Mouse (Mus musculus): ENCODE results near the gene Lifr. TPM values are rescaled to one million over a fixed set of nuclear protein-coding genes. Genes with fewer than 3 reads are reported as not detected.

The Lifr gene
- polyA plus RNA-seq, 1 experiment from 2014 or later: 20.4 TPM

DNA sequence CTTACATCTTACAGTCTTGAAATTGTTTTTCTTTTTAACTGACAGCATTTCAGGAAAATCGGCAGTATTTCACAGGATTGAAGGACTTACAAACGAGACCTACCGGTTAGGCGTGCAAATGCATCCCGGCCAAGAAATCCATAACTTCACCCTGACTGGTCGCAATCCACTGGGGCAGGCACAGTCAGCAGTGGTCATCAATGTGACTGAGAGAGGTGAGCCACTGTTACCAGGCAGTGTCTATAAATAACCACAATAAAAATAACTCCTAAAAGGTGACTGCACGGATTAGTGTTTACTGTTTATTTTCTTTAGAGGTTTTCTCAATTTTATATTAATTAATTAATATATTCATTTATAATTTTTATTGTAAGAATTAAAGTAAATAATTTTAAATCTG lies 82.9 kb downstream of the Lifr start:
- no peaks in the 10 kb centered on the region for H3K36me3 ChIP-seq (ENCODE audit: control insufficient read depth, insufficient read depth, low read length)
- no peaks in the 10 kb centered on the region for H3K4me1 ChIP-seq (ENCODE audit: control insufficient read depth, insufficient read depth, low read length)
- 74% methylated on average over 7 of the region's 7 CpGs for WGBS
- H3K4me3 ChIP-seq (replicated peaks; ENCODE audit: low read length): no peak overlapping the region
- no peak overlapping the region for H3K27ac ChIP-seq (ENCODE audit: low read length)
- H3K9ac ChIP-seq (ENCODE audit: low read length): no peak overlapping the region
- no peaks in the 10 kb centered on the region for H3K27me3 ChIP-seq (ENCODE audit: control insufficient read depth, insufficient read depth, low read length)
- no peak for ATAC-seq (ENCODE audit: insufficient read depth, low FRiP score)
- no peak overlapping the region for H3K4me2 ChIP-seq (ENCODE audit: low read depth, low read length)
- no peaks in the 10 kb centered on the region for H3K9me3 ChIP-seq (replicated peaks; ENCODE audit: control insufficient read depth, low read length)

DNA sequence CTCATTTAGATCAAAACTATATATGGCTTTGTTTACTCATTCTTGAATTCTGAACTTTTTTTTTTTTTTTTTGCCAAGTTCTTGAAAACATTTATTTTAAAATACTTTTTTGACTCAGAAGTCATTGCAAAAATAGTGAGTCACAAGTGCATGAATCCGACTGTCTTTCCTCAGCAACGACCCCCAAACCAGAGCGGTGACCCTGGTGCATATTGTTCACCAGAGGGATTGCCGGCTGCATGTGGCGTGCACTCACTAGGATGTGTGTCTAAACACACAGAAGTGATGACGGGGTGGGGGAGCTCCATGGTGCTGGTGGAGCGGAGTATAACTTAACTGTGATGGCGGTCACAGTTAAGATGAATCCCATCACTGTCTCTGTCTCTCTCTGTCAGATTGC lies 83.4 kb downstream of the Lifr start:
- Histone ChIP-seq H3K27me3 (ENCODE audit: control insufficient read depth, insufficient read depth, low read length) (no peaks in the 10 kb centered on the region), H3K9ac (ENCODE audit: low read length) (no peak overlapping the region), H3K4me3 (replicated peaks; ENCODE audit: low read length) (no peak overlapping the region), H3K9me3 (replicated peaks; ENCODE audit: control insufficient read depth, low read length) (no peaks in the 10 kb centered on the region), H3K27ac (ENCODE audit: low read length) (no peak overlapping the region), H3K4me2 (ENCODE audit: low read depth, low read length) (no peak overlapping the region), H3K4me1 (ENCODE audit: control insufficient read depth, insufficient read depth, low read length) (no peaks in the 10 kb centered on the region), H3K36me3 (ENCODE audit: control insufficient read depth, insufficient read depth, low read length) (peaks cover 3% of the 10 kb centered on the region; the same call in 1 of the 2 replicates)
- WGBS: 90% methylated on average over 8 of the region's 8 CpGs
- ATAC-seq (ENCODE audit: insufficient read depth, low FRiP score): no peak

DNA sequence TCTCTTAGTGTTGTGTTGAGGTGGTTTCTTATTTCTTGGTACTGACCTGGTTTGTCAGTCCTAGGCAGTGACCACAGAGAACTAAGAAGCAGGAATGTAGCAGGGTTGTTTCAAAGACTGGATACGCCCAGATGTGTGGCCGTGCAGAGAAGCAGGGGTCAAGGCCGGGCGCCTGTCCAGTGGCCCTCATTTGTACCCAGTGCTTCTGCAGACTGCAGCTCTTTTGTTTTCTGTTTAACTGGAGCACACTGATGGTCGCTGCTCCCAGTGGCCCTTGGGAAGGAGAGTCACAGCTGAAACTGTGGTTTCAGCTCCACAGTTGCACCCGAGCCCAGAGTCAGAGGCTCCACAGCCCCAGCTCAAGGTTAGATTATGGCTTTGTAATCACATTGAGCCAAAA lies 90.2 kb downstream of the Lifr start:
- H3K36me3 ChIP-seq (ENCODE audit: control insufficient read depth, insufficient read depth, low read length): peaks cover 10% of the 10 kb centered on the region; the same call in 1 of the 2 replicates
- no peak overlapping the region for H3K4me3 ChIP-seq (replicated peaks; ENCODE audit: low read length)
- no peaks in the 10 kb centered on the region for H3K27me3 ChIP-seq (ENCODE audit: control insufficient read depth, insufficient read depth, low read length)
- H3K9me3 ChIP-seq (replicated peaks; ENCODE audit: control insufficient read depth, low read length): no peaks in the 10 kb centered on the region
- H3K4me1 ChIP-seq (ENCODE audit: control insufficient read depth, insufficient read depth, low read length): no peaks in the 10 kb centered on the region
- WGBS: 77% methylated on average over 6 of the region's 6 CpGs
- no peak for ATAC-seq (ENCODE audit: insufficient read depth, low FRiP score)
- H3K4me2 ChIP-seq (ENCODE audit: low read depth, low read length): no peak overlapping the region
- no peak overlapping the region for H3K27ac ChIP-seq (ENCODE audit: low read length)
- no peak overlapping the region for H3K9ac ChIP-seq (ENCODE audit: low read length)

DNA sequence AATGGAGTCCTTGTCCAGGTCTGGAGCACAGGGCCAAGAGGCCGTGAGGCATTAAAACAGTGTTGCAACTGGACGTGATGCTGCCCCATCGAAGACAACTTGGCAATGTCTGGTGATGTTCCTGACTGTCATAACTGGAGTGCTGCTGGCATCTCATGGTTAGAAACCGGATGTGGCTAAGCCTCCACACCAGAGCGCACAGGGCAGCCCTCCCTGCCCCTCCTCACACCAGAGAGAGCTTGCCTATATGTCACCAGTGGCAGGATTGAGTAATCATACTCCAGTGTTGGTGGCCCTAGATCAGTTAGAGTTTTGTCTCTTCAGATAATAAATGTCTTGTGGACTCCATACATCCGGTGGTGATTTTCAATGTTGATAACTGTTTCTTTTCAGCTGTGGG lies 97.3 kb downstream of the Lifr start:
- no peaks in the 10 kb centered on the region for H3K9me3 ChIP-seq (replicated peaks; ENCODE audit: control insufficient read depth, low read length)
- no peaks in the 10 kb centered on the region for H3K27me3 ChIP-seq (ENCODE audit: control insufficient read depth, insufficient read depth, low read length)
- H3K4me1 ChIP-seq (ENCODE audit: control insufficient read depth, insufficient read depth, low read length): no peaks in the 10 kb centered on the region
- no peak overlapping the region for H3K4me2 ChIP-seq (ENCODE audit: low read depth, low read length)
- 82% methylated on average over 6 of the region's 6 CpGs for WGBS
- no peak overlapping the region for H3K4me3 ChIP-seq (replicated peaks; ENCODE audit: low read length)
- H3K27ac ChIP-seq (ENCODE audit: low read length): no peak overlapping the region
- no peak overlapping the region for H3K9ac ChIP-seq (ENCODE audit: low read length)
- peaks cover 14% of the 10 kb centered on the region for H3K36me3 ChIP-seq (ENCODE audit: control insufficient read depth, insufficient read depth, low read length)
- ATAC-seq (ENCODE audit: insufficient read depth, low FRiP score): no peak

DNA sequence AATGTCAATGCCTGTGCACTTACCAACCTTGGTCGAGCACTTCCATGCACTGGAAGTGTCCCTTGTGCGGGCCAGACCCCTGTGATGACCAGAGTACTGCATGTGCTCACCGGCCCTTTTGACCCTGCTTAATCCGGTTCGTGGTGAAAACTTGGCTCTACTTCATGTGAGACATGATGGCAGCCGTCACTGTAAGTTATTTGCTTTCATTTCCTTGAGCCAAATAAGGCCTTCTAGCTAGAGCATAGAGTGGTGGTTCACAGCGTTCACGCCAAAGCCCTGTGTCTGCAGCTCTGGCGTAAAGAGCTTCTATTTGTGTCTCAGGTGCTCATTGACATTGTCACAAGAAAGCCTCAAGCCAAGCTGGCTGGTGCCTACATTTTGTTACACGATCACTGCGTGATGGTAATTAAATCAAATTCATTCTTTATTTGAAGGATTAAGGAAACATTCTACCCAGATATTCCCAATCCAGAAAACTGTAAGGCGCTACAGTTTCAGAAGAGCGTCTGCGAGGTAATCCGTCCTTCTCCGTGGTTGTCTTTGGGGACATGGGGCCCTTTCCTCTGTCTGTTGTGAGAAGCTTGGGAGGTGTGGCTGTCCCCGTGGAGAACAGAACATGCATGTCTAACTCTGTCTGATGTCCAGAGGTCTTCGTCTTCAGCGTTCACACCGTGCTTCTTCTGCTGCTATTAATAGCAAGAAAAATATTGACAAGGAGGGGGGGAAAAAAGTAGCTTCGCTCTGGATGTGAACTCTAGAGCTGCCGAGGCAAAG lies 99.5 kb downstream of the Lifr start:
- Histone ChIP-seq H3K4me2 (ENCODE audit: low read depth, low read length) (no peak overlapping the region), H3K36me3 (ENCODE audit: control insufficient read depth, insufficient read depth, low read length) (peaks cover 12% of the 10 kb centered on the region), H3K27ac (ENCODE audit: low read length) (no peak overlapping the region), H3K9me3 (replicated peaks; ENCODE audit: control insufficient read depth, low read length) (no peaks in the 10 kb centered on the region), H3K4me1 (ENCODE audit: control insufficient read depth, insufficient read depth, low read length) (peaks cover 5% of the 10 kb centered on the region), H3K4me3 (replicated peaks; ENCODE audit: low read length) (no peak overlapping the region), H3K9ac (ENCODE audit: low read length) (no peak overlapping the region), H3K27me3 (ENCODE audit: control insufficient read depth, insufficient read depth, low read length) (no peaks in the 10 kb centered on the region)
- ATAC-seq (ENCODE audit: insufficient read depth, low FRiP score): no peak
- WGBS: 77% methylated on average over 22 of the region's 22 CpGs

DNA sequence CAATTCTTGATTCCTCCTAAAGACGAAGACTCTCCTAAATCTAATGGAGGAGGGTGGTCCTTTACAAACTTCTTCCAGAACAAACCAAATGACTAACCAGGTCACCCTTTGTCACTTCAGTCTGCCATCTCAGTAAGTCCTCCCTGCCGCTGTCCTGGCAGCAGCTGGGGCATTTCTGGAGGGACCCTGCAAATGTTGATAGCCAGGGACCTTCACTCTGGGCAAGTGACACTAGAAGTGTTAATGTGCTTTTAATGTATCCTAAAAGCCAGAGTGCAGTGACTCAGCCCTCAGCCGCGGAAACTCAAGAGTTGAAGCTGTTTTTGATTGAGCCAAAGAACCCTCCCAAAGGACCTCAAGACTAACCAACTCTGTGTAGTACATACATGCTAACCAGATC lies 100.7 kb downstream of the Lifr start:
- no peak overlapping the region for H3K9ac ChIP-seq (ENCODE audit: low read length)
- no peak overlapping the region for H3K4me2 ChIP-seq (ENCODE audit: low read depth, low read length)
- H3K36me3 ChIP-seq (ENCODE audit: control insufficient read depth, insufficient read depth, low read length): peaks cover 8% of the 10 kb centered on the region
- H3K27ac ChIP-seq (ENCODE audit: low read length): no peak overlapping the region
- 81% methylated on average over 4 of the region's 4 CpGs for WGBS
- H3K4me1 ChIP-seq (ENCODE audit: control insufficient read depth, insufficient read depth, low read length): peaks cover 5% of the 10 kb centered on the region
- ATAC-seq (ENCODE audit: insufficient read depth, low FRiP score): no peak
- no peak overlapping the region for H3K4me3 ChIP-seq (replicated peaks; ENCODE audit: low read length)
- H3K27me3 ChIP-seq (ENCODE audit: control insufficient read depth, insufficient read depth, low read length): no peaks in the 10 kb centered on the region
- H3K9me3 ChIP-seq (replicated peaks; ENCODE audit: control insufficient read depth, low read length): no peaks in the 10 kb centered on the region

DNA sequence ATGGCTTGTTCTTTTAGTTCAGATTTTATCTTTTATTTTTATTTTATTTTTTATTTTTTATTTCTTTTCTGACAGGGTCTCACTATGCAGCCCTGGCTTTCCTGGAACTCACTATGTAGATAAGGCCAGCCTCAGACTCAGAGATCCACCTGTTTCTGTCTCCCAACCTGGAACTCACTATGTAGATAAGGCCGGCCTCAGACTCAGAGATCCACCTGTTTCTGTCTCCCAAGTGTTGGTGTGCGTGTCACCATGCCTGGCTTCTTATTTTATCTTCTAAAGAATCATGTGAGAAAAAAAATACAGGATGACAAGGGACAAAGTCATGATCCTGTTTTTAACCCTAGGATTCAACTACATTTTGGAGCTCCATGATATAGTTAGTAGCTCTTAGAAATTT lies 102.2 kb downstream of the Lifr start:
- Histone ChIP-seq H3K36me3 (ENCODE audit: control insufficient read depth, insufficient read depth, low read length) (peaks cover 8% of the 10 kb centered on the region; the same call in 1 of the 2 replicates), H3K9me3 (replicated peaks; ENCODE audit: control insufficient read depth, low read length) (no peaks in the 10 kb centered on the region), H3K9ac (ENCODE audit: low read length) (no peak overlapping the region), H3K4me1 (ENCODE audit: control insufficient read depth, insufficient read depth, low read length) (peaks cover 5% of the 10 kb centered on the region), H3K27me3 (ENCODE audit: control insufficient read depth, insufficient read depth, low read length) (no peaks in the 10 kb centered on the region), H3K4me2 (ENCODE audit: low read depth, low read length) (no peak overlapping the region), H3K4me3 (replicated peaks; ENCODE audit: low read length) (no peak overlapping the region), H3K27ac (ENCODE audit: low read length) (no peak overlapping the region)
- 93% methylated on average over 2 of the region's 2 CpGs for WGBS
- no peak for ATAC-seq (ENCODE audit: insufficient read depth, low FRiP score)

DNA sequence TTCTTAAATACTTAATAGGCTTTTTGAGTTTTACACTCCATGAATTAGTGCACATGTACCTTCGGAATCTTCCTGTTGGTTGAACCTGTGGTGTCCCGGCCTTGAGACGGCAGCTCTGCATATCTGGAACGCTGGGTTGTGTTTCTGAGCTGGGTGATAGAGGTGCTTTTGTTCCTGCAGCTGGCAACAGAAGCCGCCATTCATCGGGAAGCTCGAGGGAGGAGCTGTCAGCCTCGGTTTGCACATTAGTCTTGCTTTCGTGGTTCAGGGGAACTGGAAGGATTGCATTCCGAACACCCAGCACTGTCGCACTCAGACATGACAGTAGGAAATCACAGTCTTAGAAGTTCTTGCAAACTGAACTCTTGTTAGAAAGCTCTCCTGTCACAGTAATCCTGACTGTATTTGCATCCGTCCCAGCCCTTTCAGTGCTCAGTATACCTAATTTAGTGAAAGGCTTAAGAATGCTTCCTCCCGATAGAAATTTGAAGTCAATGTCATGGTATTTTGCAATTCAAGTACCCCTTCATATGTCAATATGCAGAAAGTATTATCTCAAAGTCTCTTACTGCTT lies 103.8 kb downstream of the Lifr start:
- 34% methylated on average over 13 of the region's 13 CpGs for WGBS
- no peaks in the 10 kb centered on the region for H3K27me3 ChIP-seq (ENCODE audit: control insufficient read depth, insufficient read depth, low read length)
- peaks cover 8% of the 10 kb centered on the region; the same call in 1 of the 2 replicates for H3K36me3 ChIP-seq (ENCODE audit: control insufficient read depth, insufficient read depth, low read length)
- H3K9me3 ChIP-seq (replicated peaks; ENCODE audit: control insufficient read depth, low read length): no peaks in the 10 kb centered on the region
- no peak overlapping the region; the same call in 1 of the 2 replicates for H3K9ac ChIP-seq (ENCODE audit: low read length)
- no peak overlapping the region for H3K4me3 ChIP-seq (replicated peaks; ENCODE audit: low read length)
- peak overlapping the region; percentile 14; the same call in 1 of the 2 replicates for H3K4me2 ChIP-seq (ENCODE audit: low read depth, low read length)
- no peak overlapping the region; the same call in none of the 2 replicates for H3K27ac ChIP-seq (ENCODE audit: low read length)
- ATAC-seq (ENCODE audit: insufficient read depth, low FRiP score): peak; percentile 51; the same call in 1 of the 2 replicates
- peaks cover 5% of the 10 kb centered on the region for H3K4me1 ChIP-seq (ENCODE audit: control insufficient read depth, insufficient read depth, low read length)

DNA sequence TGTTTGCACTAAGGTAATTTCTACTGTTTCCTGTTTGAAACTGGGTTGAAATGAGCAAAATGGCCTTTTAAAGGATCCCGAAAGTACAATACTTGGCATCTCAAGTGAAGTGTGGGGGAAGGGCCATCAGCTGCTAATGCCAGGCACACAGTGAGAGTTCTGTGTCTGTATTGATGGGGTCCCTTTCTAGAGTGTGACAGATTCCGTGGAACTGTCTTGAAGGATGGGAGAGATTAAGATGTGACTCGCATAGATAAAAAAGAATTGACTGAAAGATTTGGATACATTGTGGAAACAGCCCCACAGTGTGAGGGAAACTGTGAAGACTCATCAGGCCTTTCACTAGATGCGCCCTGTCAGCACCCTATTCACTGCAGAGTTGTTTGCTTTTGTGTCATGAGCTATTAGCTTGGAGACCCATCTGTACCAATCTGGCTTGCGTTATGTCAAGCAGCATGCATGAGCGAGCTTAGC lies 104.4 kb downstream of the Lifr start:
- H3K9ac ChIP-seq (ENCODE audit: low read length): no peak overlapping the region
- H3K27me3 ChIP-seq (ENCODE audit: control insufficient read depth, insufficient read depth, low read length): no peaks in the 10 kb centered on the region
- peaks cover 5% of the 10 kb centered on the region; the same call in 1 of the 2 replicates for H3K36me3 ChIP-seq (ENCODE audit: control insufficient read depth, insufficient read depth, low read length)
- H3K27ac ChIP-seq (ENCODE audit: low read length): no peak overlapping the region
- H3K4me2 ChIP-seq (ENCODE audit: low read depth, low read length): no peak overlapping the region
- H3K9me3 ChIP-seq (replicated peaks; ENCODE audit: control insufficient read depth, low read length): no peaks in the 10 kb centered on the region
- ATAC-seq (ENCODE audit: insufficient read depth, low FRiP score): no peak
- no peak overlapping the region for H3K4me3 ChIP-seq (replicated peaks; ENCODE audit: low read length)
- peaks cover 5% of the 10 kb centered on the region for H3K4me1 ChIP-seq (ENCODE audit: control insufficient read depth, insufficient read depth, low read length)
- 62% methylated on average over 6 of the region's 6 CpGs for WGBS
